Mouse (Mus musculus) ES-Bruce4 (cell line): ENCODE measurements around the gene Stk17b. TPM values are rescaled to one million over a fixed set of nuclear protein-coding genes. Genes with fewer than 3 reads are reported as not detected.

Source experiments
- H3K27ac ChIP-seq: 2 replicates; pipeline ENCODE4 v1.5.1; 2012; ENCODE audit warnings: low read length, inconsistent platforms; ENCODE audit not compliant: insufficient read depth
- H3K27me3 ChIP-seq: 2 replicates; pipeline ENCODE4 v1.6.1; 2012; ENCODE audit warnings: mild to moderate bottlenecking, low read length, inconsistent platforms; ENCODE audit not compliant: control insufficient read depth, poor library complexity, insufficient read depth, severe bottlenecking
- H3K36me3 ChIP-seq: 2 replicates; pipeline ENCODE4 v1.6.1; 2012; ENCODE audit warnings: inconsistent platforms, mild to moderate bottlenecking, low read length, moderate library complexity; ENCODE audit not compliant: control insufficient read depth, poor library complexity, insufficient read depth, severe bottlenecking
- H3K4me1 ChIP-seq: one replicate; pipeline ENCODE4 v1.8.1; 2011; ENCODE audit warnings: low read length; ENCODE audit not compliant: control insufficient read depth, insufficient read depth
- H3K4me3 ChIP-seq: 2 replicates; pipeline ENCODE4 v1.5.1; 2011; ENCODE audit warnings: low read depth, mild to moderate bottlenecking, low read length
- H3K9ac ChIP-seq: 2 replicates; pipeline ENCODE4 v1.6.1; 2012; ENCODE audit warnings: low read depth, mild to moderate bottlenecking, inconsistent platforms; ENCODE audit not compliant: poor library complexity, severe bottlenecking
- H3K9me3 ChIP-seq: replicated peaks from 2 replicates; pipeline ENCODE4 v1.6.1; 2012; ENCODE audit warnings: mild to moderate bottlenecking, low read length, inconsistent platforms; ENCODE audit not compliant: control insufficient read depth, poor library complexity, insufficient read depth, severe bottlenecking
- CTCF ChIP-seq: IDR thresholded peaks from one replicate; pipeline ENCODE4 v1.8.1; 2011; ENCODE audit warnings: low read depth, low read length
- EP300 ChIP-seq: IDR thresholded peaks from 2 replicates; pipeline ENCODE4 v1.6.1; 2011; ENCODE audit warnings: low read depth, low read length; ENCODE audit not compliant: insufficient read depth
- POLR2A ChIP-seq: IDR thresholded peaks from one replicate; pipeline ENCODE4 v1.8.1; 2011; ENCODE audit warnings: low read length; ENCODE audit not compliant: insufficient read depth
- polyA plus RNA-seq: library from polyadenylated mRNA; stranded (reverse); fragments of >200 nt; gene quantifications from 2 replicates; pipeline ENCODE4 v1.2.4, GENCODE M21; 2011; ENCODE audit warnings: low read depth; ENCODE audit not compliant: missing spikeins, insufficient read depth, insufficient read length

Gene Stk17b
- polyA plus RNA-seq, 1 experiment, result 48.1 TPM

- Histone ChIP-seq H3K36me3 (no peaks in the 10 kb centered on the region), H3K27me3 (no peaks in the 10 kb centered on the region), H3K9me3 (no peaks in the 10 kb centered on the region), H3K27ac (no peak overlapping the region), H3K9ac (no peak overlapping the region), H3K4me3 (no peak overlapping the region), H3K4me1 (no peaks in the 10 kb centered on the region)
- TF ChIP-seq CTCF, result no peak
- no peak for TF ChIP-seq POLR2A
- TF ChIP-seq EP300, result no peak
Observed at GRCm38 (mm10) chr1:53736583-53736982, 48.4 kb downstream of the Stk17b start.

GRCm38 (mm10) chr1:53728489-53729225 lies 56.4 kb downstream of the Stk17b start:
- TF ChIP-seq CTCF (no peak), POLR2A (no peak), EP300 (no peak)
- H3K36me3 ChIP-seq, result no peaks in the 10 kb centered on the region
- H3K9ac ChIP-seq, result no peak overlapping the region
- H3K4me3 ChIP-seq, result no peak overlapping the region
- H3K27ac ChIP-seq, result no peak overlapping the region
- no peaks in the 10 kb centered on the region for H3K4me1 ChIP-seq
- no peaks in the 10 kb centered on the region for H3K9me3 ChIP-seq
- H3K27me3 ChIP-seq, result no peaks in the 10 kb centered on the region

GRCm38 (mm10) chr1:53726883-53727282 lies 58.1 kb downstream of the Stk17b start:
- Histone ChIP-seq H3K27me3 (no peaks in the 10 kb centered on the region), H3K4me3 (no peak overlapping the region), H3K4me1 (no peaks in the 10 kb centered on the region), H3K36me3 (no peaks in the 10 kb centered on the region), H3K9ac (no peak overlapping the region), H3K9me3 (no peaks in the 10 kb centered on the region), H3K27ac (no peak overlapping the region)
- TF ChIP-seq POLR2A, result no peak
- TF ChIP-seq CTCF, result no peak
- TF ChIP-seq EP300, result no peak

GRCm38 (mm10) chr1:53721353-53721752 lies 63.7 kb downstream of the Stk17b start:
- TF ChIP-seq EP300 (no peak), POLR2A (no peak), CTCF (no peak)
- H3K4me1 ChIP-seq, result no peaks in the 10 kb centered on the region
- H3K9ac ChIP-seq, result no peak overlapping the region
- H3K36me3 ChIP-seq, result no peaks in the 10 kb centered on the region
- no peaks in the 10 kb centered on the region for H3K27me3 ChIP-seq
- H3K4me3 ChIP-seq, result no peak overlapping the region
- H3K9me3 ChIP-seq, result peaks cover 6% of the 10 kb centered on the region; the same call in 1 of the 2 replicates
- H3K27ac ChIP-seq, result no peak overlapping the region

- no peaks in the 10 kb centered on the region for H3K4me1 ChIP-seq
- no peak overlapping the region for H3K27ac ChIP-seq
- H3K27me3 ChIP-seq, result no peaks in the 10 kb centered on the region
- no peak overlapping the region for H3K4me3 ChIP-seq
- no peak for TF ChIP-seq CTCF
- TF ChIP-seq POLR2A, result no peak
- no peak for TF ChIP-seq EP300
- H3K36me3 ChIP-seq, result no peaks in the 10 kb centered on the region
- no peak overlapping the region for H3K9ac ChIP-seq
- peaks cover 6% of the 10 kb centered on the region; the same call in 1 of the 2 replicates for H3K9me3 ChIP-seq
Observed at GRCm38 (mm10) chr1:53720601-53721351, 64.2 kb downstream of the Stk17b start.

- no peaks in the 10 kb centered on the region for H3K4me1 ChIP-seq
- no peak overlapping the region for H3K9ac ChIP-seq
- no peaks in the 10 kb centered on the region for H3K27me3 ChIP-seq
- TF ChIP-seq CTCF (no peak), POLR2A (no peak), EP300 (no peak)
- H3K36me3 ChIP-seq, result no peaks in the 10 kb centered on the region
- no peak overlapping the region for H3K4me3 ChIP-seq
- peaks cover 6% of the 10 kb centered on the region; the same call in 1 of the 2 replicates for H3K9me3 ChIP-seq
- no peak overlapping the region for H3K27ac ChIP-seq
Observed at GRCm38 (mm10) chr1:53715966-53716515, 69.0 kb downstream of the Stk17b start.
